Mouse (Mus musculus) midbrain, embryonic 14.5 days (tissue): ENCODE results near the gene Gpr18. TPM values are rescaled to one million over a fixed set of nuclear protein-coding genes. Genes with fewer than 3 reads are reported as not detected.

Source experiments
- ATAC-seq: fragments of 200-750 bp; cut with Nextera tagmentation; 2 replicates; pipeline ENCODE4 v1.8.0; 2017; ENCODE audit warnings: moderate number of reproducible peaks, moderate library complexity; ENCODE audit not compliant: low FRiP score, low TSS enrichment
- DNase-seq: peaks from one replicate; pipeline ENCODE4 v3.0.0-alpha.2; 2015
- H3K27ac ChIP-seq: fragments of 300-500 bp; sonication (generic); replicated peaks from 2 replicates; pipeline ENCODE4 v1.5.1; 2014; ENCODE audit warnings: mild to moderate bottlenecking, low read depth, low read length, moderate library complexity
- H3K27me3 ChIP-seq: fragments of 300-500 bp; sonication (generic); 2 replicates; pipeline ENCODE4 v1.6.1; 2014; ENCODE audit warnings: low read length, control low read depth, mixed read lengths; ENCODE audit not compliant: control insufficient read depth, insufficient read depth
- H3K36me3 ChIP-seq: fragments of 300-500 bp; sonication (generic); 2 replicates; pipeline ENCODE4 v1.6.1; 2014; ENCODE audit warnings: low read length, control low read depth; ENCODE audit not compliant: control insufficient read depth, insufficient read depth
- H3K4me1 ChIP-seq: fragments of 300-500 bp; sonication (generic); 2 replicates; pipeline ENCODE4 v1.6.1; 2014; ENCODE audit warnings: mild to moderate bottlenecking, antibody characterized with exemption, low read length, control low read depth; ENCODE audit not compliant: control insufficient read depth, insufficient read depth
- H3K4me2 ChIP-seq: fragments of 300-500 bp; sonication (generic); 2 replicates; pipeline ENCODE4 v1.6.1; 2014; ENCODE audit warnings: mild to moderate bottlenecking, low read length, moderate library complexity
- H3K4me3 ChIP-seq: fragments of 300-500 bp; sonication (generic); replicated peaks from 2 replicates; pipeline ENCODE4 v1.5.1; 2014; ENCODE audit warnings: low read depth, low read length
- H3K9ac ChIP-seq: fragments of 300-500 bp; sonication (generic); replicated peaks from 2 replicates; pipeline ENCODE4 v1.6.1; 2014; ENCODE audit warnings: mild to moderate bottlenecking, low read length, moderate library complexity
- H3K9me3 ChIP-seq: fragments of 300-500 bp; sonication (generic); 2 replicates; pipeline ENCODE4 v1.6.1; 2016; ENCODE audit warnings: low read length, control low read depth, mixed read lengths; ENCODE audit not compliant: control insufficient read depth
- WGBS: fragments of 180-500 bp; shearing (Covaris S2); extraction: QIAGEN DNeasy Blood & Tissue Kit; methylation state at CpG from one replicate; pipeline ENCODE4 v1.1.7; 2014; 5-methylcytosine and 5-hydroxymethylcytosine counted together
- polyA plus RNA-seq: library from polyadenylated mRNA; unstranded; fragments of >200 nt; fragmentation: Nextera tagmentation; extraction: Ambion mirVana; gene quantifications from 2 replicates; pipeline ENCODE4 v1.2.1, GENCODE M21; 2014

Gpr18 gene
- polyA plus RNA-seq, 1 experiment from 2014 or later = not detected

DNA sequence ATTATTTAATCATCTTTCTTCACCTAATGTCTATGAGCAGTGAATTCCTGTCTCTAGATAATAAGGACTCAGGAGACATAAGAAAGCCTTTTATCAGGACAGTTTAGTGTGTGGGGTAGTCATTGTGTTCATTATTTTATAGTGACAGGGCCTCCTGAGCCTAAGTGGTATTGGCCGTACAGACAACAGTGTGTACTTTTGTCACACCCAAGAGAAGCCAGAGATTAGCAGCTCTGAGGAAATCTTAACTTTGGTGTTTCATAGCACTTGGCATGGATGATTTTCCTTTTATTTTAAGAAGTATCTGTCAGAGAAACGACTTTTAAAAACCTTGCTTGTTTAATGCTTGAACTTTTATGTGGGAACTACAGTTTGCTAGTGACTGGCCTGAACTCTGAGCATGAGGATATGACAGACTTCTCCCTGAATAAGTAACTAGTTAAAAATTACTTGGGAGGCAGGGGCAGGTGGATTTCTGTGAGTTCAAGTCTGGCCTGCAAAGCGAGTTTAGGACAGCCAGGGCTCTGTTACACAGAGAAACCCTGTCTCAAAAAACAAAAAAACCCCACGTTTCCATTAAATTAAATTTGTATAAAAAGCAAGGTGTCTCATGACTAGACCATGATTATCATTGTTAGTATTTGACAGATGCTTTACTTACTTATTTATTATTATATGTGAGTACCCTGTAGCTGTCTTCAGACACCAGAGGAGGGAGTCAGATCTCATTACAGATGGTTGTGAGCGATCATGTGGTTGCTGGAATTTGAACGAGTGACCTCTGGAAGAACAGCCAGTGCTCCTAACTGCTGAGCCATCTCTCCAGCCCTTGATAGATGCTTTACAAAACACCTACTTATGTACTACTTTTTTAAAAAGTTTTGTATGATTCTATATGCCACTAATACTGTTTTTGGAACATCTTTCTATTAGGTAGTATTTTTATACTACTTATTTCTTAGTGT, 19.2 kb downstream of the Gpr18 start:
- no peak for ATAC-seq
- whole genome bisulfite sequencing = 78% methylated on average over 6 of the region's 6 CpGs

GRCm38 (mm10) chr14:121895316-121895715, 20.3 kb downstream of the Gpr18 start:
- Histone ChIP-seq H3K9ac (no peak overlapping the region), H3K4me3 (no peak overlapping the region), H3K9me3 (no peaks in the 10 kb centered on the region), H3K4me1 (no peaks in the 10 kb centered on the region), H3K27ac (no peak overlapping the region), H3K27me3 (no peaks in the 10 kb centered on the region), H3K4me2 (no peak overlapping the region), H3K36me3 (0 out of 2 replicates have a peak, but pooled peaks cover 4% of the 10 kb centered on the region)
- ATAC-seq (no peak), DNase-seq (no peak)
- 90% methylated on average over 4 of the region's 4 CpGs for WGBS

More for the DNA sequence above, 19.2 kb downstream of the Gpr18 start:
- no peak overlapping the region for H3K27ac ChIP-seq
- no peak for DNase-seq
- no peak overlapping the region for H3K9ac ChIP-seq
- H3K4me3 ChIP-seq = no peak overlapping the region
- no peaks in the 10 kb centered on the region for H3K4me1 ChIP-seq
- H3K9me3 ChIP-seq = no peaks in the 10 kb centered on the region
- H3K4me2 ChIP-seq = no peak overlapping the region
- H3K27me3 ChIP-seq = no peaks in the 10 kb centered on the region
- no peaks in the 10 kb centered on the region for H3K36me3 ChIP-seq

GRCm38 (mm10) chr14:121894511-121895135, 21.0 kb downstream of the Gpr18 start:
- H3K27ac ChIP-seq = no peak overlapping the region
- no peak for ATAC-seq
- no peaks in the 10 kb centered on the region for H3K4me1 ChIP-seq
- H3K9ac ChIP-seq = no peak overlapping the region
- no peak for DNase-seq
- H3K4me2 ChIP-seq = no peak overlapping the region
- H3K27me3 ChIP-seq = no peaks in the 10 kb centered on the region
- 0 out of 2 replicates have a peak, but pooled peaks cover 4% of the 10 kb centered on the region for H3K36me3 ChIP-seq
- WGBS = 77% methylated on average over 5 of the region's 5 CpGs
- H3K4me3 ChIP-seq = no peak overlapping the region
- no peaks in the 10 kb centered on the region for H3K9me3 ChIP-seq

- H3K4me2 ChIP-seq = no peak overlapping the region
- no peaks in the 10 kb centered on the region for H3K9me3 ChIP-seq
- no peaks in the 10 kb centered on the region for H3K4me1 ChIP-seq
- no peaks in the 10 kb centered on the region for H3K27me3 ChIP-seq
- H3K9ac ChIP-seq = no peak overlapping the region
- ATAC-seq = no peak
- 93% methylated on average over 6 of the region's 6 CpGs for WGBS
- 0 out of 2 replicates have a peak, but pooled peaks cover 4% of the 10 kb centered on the region for H3K36me3 ChIP-seq
- DNase-seq = no peak
- no peak overlapping the region for H3K4me3 ChIP-seq
- H3K27ac ChIP-seq = no peak overlapping the region
Measured at GRCm38 (mm10) chr14:121893747-121894146, 21.8 kb downstream of the Gpr18 start.

GRCm38 (mm10) chr14:121884150-121884797, 31.3 kb downstream of the Gpr18 start:
- Histone ChIP-seq H3K4me1 (peaks cover 9% of the 10 kb centered on the region; the same call in 1 of the 2 replicates), H3K27me3 (no peaks in the 10 kb centered on the region), H3K4me3 (no peak overlapping the region), H3K9me3 (no peaks in the 10 kb centered on the region), H3K4me2 (no peak overlapping the region), H3K36me3 (peaks cover 3% of the 10 kb centered on the region; the same call in 1 of the 2 replicates), H3K27ac (no peak overlapping the region), H3K9ac (no peak overlapping the region)
- ATAC-seq (no peak), DNase-seq (no peak)
- WGBS = 84% methylated on average over 6 of the region's 6 CpGs

DNA sequence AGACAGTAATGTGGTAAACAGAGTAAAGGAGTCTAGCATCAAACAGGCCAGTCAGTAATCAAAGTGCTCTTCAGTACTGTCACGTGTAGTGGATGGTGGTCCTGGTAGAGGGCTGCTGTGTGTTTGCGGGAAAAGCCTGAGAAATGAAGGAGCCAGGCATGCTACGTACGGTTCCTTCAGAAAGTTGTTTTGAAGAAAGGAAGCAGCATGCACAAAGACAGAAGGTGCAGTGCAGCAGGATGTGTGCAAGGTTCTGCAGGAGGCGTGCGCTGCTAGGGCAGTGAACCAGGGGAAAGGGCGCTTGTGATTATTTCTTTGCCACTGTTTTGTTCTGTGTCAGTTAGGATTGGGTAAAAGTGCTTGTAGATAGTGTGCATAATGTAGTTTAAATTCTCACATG, 34.4 kb downstream of the Gpr18 start:
- no peaks in the 10 kb centered on the region for H3K27me3 ChIP-seq
- H3K9ac ChIP-seq = no peak overlapping the region
- WGBS = 93% methylated on average over 7 of the region's 7 CpGs

DNA sequence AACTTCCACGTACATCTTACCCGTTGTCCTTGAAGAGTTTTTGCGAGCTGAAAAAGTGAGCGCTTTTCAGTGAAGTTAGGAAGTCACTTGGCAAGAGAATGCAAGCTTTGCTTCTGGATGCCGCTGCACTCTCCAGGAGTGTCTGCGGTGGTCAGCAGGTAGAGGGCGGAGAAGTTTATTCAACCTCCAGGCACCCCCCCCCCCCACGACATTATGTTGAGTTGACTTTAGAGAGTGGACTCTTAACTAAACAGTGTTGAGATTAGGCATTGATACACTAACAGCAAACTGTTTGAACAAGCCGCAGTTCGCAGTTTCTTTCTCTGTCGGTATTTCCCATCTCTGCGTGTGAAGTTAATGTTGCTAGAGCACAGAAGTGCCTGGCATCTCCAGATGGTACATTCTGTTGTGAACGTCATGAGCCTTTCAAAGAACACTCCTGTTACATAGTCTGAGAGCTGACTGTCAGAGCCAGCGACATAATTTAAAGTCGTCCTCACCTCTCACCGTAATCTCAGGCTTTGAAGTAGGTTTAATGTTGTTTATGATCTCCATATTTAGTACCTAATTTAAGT, 36.2 kb downstream of the Gpr18 start:
- Histone ChIP-seq H3K36me3 (no peaks in the 10 kb centered on the region), H3K9ac (peak overlapping the region; percentile 93), H3K4me3 (peak overlapping the region; percentile 95), H3K9me3 (no peaks in the 10 kb centered on the region), H3K27me3 (no peaks in the 10 kb centered on the region), H3K27ac (no peak overlapping the region), H3K4me2 (peak overlapping the region; percentile 73), H3K4me1 (peaks cover 10% of the 10 kb centered on the region; the same call in 1 of the 2 replicates)
- DNase-seq = peak; percentile 15
- ATAC-seq = no peak
- WGBS = 21% methylated on average over 16 of the region's 16 CpGs

More for the DNA sequence above, 34.4 kb downstream of the Gpr18 start:
- Histone ChIP-seq H3K36me3 (peaks cover 3% of the 10 kb centered on the region; the same call in 1 of the 2 replicates), H3K4me3 (no peak overlapping the region), H3K4me2 (no peak overlapping the region), H3K27ac (no peak overlapping the region), H3K9me3 (no peaks in the 10 kb centered on the region), H3K4me1 (peaks cover 10% of the 10 kb centered on the region; the same call in 1 of the 2 replicates)
- no peak for ATAC-seq
- DNase-seq = no peak

GRCm38 (mm10) chr14:121878859-121879206, 36.7 kb downstream of the Gpr18 start:
- peak overlapping the region; percentile 91 for H3K27ac ChIP-seq
- DNase-seq (no peak), ATAC-seq (peak; percentile 55; the same call in 1 of the 2 replicates)
- H3K4me3 ChIP-seq = peak overlapping the region; percentile 95
- peaks cover 10% of the 10 kb centered on the region; the same call in 1 of the 2 replicates for H3K4me1 ChIP-seq
- no peaks in the 10 kb centered on the region for H3K27me3 ChIP-seq
- peak overlapping the region; percentile 93 for H3K9ac ChIP-seq
- no peaks in the 10 kb centered on the region for H3K36me3 ChIP-seq
- no peaks in the 10 kb centered on the region for H3K9me3 ChIP-seq
- peak overlapping the region; percentile 73 for H3K4me2 ChIP-seq
- under 1% methylated on average over 27 of the region's 27 CpGs for WGBS
